Mouse (Mus musculus): ENCODE results near the gene Stox2. TPM values are rescaled to one million over a fixed set of nuclear protein-coding genes. Genes with fewer than 3 reads are reported as not detected.

Stox2 gene
- polyA plus RNA-seq, 1 experiment from 2014 or later: 14.4 TPM

GRCm38 (mm10) chr8:47182771-47183558 is 263.2 kb downstream of the Stox2 start:
- Histone ChIP-seq H3K4me2 (no peak overlapping the region), H3K4me3 (no peak overlapping the region), H3K27me3 (no peaks in the 10 kb centered on the region), H3K9ac (no peak overlapping the region), H3K27ac (no peak overlapping the region), H3K9me3 (no peaks in the 10 kb centered on the region), H3K36me3 (peaks cover 16% of the 10 kb centered on the region), H3K4me1 (no peaks in the 10 kb centered on the region)
- 80% methylated on average over 6 of the region's 6 CpGs for WGBS
- ATAC-seq (ENCODE audit: insufficient number of reproducible peaks, low FRiP score, low TSS enrichment, low read depth): no peak

DNA sequence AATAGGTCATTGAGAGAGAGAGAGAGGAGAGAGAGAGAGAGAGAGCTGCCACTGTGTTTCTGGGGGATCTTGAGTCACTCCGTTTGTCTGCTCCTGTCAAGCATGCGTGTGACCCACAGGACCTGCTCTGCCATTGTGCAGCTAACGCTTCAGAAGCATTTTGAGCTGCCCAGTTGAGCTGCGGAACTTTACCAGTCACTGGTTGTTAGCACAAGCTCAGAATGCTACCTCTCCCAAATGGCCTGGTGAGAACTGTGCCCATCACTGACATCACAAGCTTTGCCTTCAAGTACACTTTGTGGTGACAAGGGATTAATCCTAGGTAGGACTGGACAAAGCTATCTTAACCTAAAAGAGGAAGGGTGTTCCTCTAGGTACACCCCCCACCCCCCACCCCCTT is 263.9 kb downstream of the Stox2 start:
- Histone ChIP-seq H3K27ac (no peak overlapping the region), H3K9ac (no peak overlapping the region), H3K4me2 (no peak overlapping the region), H3K4me1 (no peaks in the 10 kb centered on the region), H3K27me3 (no peaks in the 10 kb centered on the region), H3K36me3 (peaks cover 16% of the 10 kb centered on the region), H3K4me3 (no peak overlapping the region), H3K9me3 (no peaks in the 10 kb centered on the region)
- 87% methylated on average over 4 of the region's 4 CpGs for WGBS
- no peak for ATAC-seq (ENCODE audit: insufficient number of reproducible peaks, low FRiP score, low TSS enrichment, low read depth)

DNA sequence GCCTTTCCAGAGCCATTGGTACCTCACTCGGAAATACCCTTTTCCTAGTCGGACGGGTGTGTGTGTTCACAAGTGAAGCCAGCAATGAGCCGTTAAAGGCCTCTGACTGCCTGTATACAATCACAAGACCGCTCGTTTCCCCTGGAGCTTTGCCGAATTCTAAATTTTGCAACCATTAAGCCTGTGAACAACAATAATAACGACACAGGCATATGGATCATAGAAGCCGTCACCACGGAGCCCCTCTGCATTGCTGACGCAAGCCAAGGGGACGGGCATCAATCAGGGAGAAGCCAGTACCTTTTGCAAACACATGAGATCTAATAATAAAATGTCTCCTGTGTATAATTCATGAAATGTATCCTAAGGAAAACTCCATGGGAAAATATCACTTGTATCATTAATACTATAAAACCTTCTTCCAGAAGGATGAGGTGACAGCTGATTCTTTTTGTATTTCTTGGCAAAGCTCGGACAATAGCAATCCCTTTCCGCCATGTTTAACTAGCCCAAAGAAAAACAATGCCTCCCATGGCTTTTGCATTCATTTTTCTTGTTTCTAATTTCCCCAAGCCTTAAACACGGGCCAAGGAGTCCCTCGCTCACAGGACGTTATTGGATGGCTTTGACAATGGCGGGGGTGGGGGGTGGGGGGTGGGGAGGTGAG is 265.0 kb downstream of the Stox2 start:
- Histone ChIP-seq H3K9ac (no peak overlapping the region), H3K9me3 (no peaks in the 10 kb centered on the region), H3K27me3 (no peaks in the 10 kb centered on the region), H3K4me3 (no peak overlapping the region), H3K36me3 (peaks cover 11% of the 10 kb centered on the region), H3K27ac (no peak overlapping the region), H3K4me2 (no peak overlapping the region), H3K4me1 (no peaks in the 10 kb centered on the region)
- 79% methylated on average over 18 of the region's 18 CpGs for WGBS
- ATAC-seq (ENCODE audit: insufficient number of reproducible peaks, low FRiP score, low TSS enrichment, low read depth): no peak

GRCm38 (mm10) chr8:47180181-47180580 is 266.0 kb downstream of the Stox2 start:
- no peak overlapping the region for H3K27ac ChIP-seq
- H3K4me2 ChIP-seq: no peak overlapping the region
- H3K9me3 ChIP-seq: no peaks in the 10 kb centered on the region
- 0 out of 2 replicates have a peak, but pooled peaks cover 2% of the 10 kb centered on the region for H3K36me3 ChIP-seq
- H3K27me3 ChIP-seq: no peaks in the 10 kb centered on the region
- no peak overlapping the region for H3K9ac ChIP-seq
- H3K4me1 ChIP-seq: no peaks in the 10 kb centered on the region
- H3K4me3 ChIP-seq: no peak overlapping the region
- no peak for ATAC-seq (ENCODE audit: insufficient number of reproducible peaks, low FRiP score, low TSS enrichment, low read depth)
- 73% methylated on average over 5 of the region's 5 CpGs for WGBS

DNA sequence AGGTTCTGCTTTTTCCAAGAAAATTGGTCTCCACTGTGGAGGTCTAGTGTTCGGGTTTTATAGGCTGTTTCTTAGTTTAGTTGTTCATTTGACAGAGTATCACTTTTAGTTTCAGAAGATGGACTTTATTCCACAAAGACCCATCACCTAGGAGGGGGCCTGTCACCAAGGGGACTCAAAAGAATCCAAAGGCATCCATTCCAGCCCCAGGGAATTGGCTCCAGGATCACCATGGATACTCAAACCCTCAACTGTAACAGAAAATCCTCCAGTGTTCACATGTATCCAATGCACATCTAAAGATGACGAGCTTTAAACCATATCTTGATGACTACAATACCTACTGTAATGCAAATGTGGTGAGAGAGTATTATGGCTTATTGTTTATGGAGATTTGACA is 267.4 kb downstream of the Stox2 start:
- Histone ChIP-seq H3K27ac (no peak overlapping the region), H3K9me3 (no peaks in the 10 kb centered on the region), H3K4me3 (no peak overlapping the region), H3K27me3 (no peaks in the 10 kb centered on the region), H3K36me3 (no peaks in the 10 kb centered on the region), H3K4me2 (no peak overlapping the region), H3K9ac (no peak overlapping the region), H3K4me1 (no peaks in the 10 kb centered on the region)
- WGBS: 90% methylated on average over 2 of the region's 2 CpGs
- no peak for ATAC-seq (ENCODE audit: insufficient number of reproducible peaks, low FRiP score, low TSS enrichment, low read depth)

GRCm38 (mm10) chr8:47173823-47174222 is 272.3 kb downstream of the Stox2 start:
- Histone ChIP-seq H3K27ac (no peak overlapping the region), H3K4me2 (no peak overlapping the region), H3K4me3 (no peak overlapping the region), H3K36me3 (no peaks in the 10 kb centered on the region), H3K9me3 (no peaks in the 10 kb centered on the region), H3K4me1 (no peaks in the 10 kb centered on the region), H3K9ac (no peak overlapping the region), H3K27me3 (no peaks in the 10 kb centered on the region)
- 40% methylated on average over 7 of the region's 7 CpGs for WGBS
- no peak for ATAC-seq (ENCODE audit: insufficient number of reproducible peaks, low FRiP score, low TSS enrichment, low read depth)

GRCm38 (mm10) chr8:47172848-47173247 is 273.3 kb downstream of the Stox2 start:
- H3K27ac ChIP-seq: no peak overlapping the region
- H3K27me3 ChIP-seq: no peaks in the 10 kb centered on the region
- H3K9ac ChIP-seq: no peak overlapping the region
- no peaks in the 10 kb centered on the region for H3K4me1 ChIP-seq
- no peak for ATAC-seq (ENCODE audit: insufficient number of reproducible peaks, low FRiP score, low TSS enrichment, low read depth)
- no peaks in the 10 kb centered on the region for H3K9me3 ChIP-seq
- 82% methylated on average over 10 of the region's 10 CpGs for WGBS
- H3K4me2 ChIP-seq: no peak overlapping the region
- 0 out of 2 replicates have a peak, but pooled peaks cover 2% of the 10 kb centered on the region for H3K36me3 ChIP-seq
- H3K4me3 ChIP-seq: no peak overlapping the region

DNA sequence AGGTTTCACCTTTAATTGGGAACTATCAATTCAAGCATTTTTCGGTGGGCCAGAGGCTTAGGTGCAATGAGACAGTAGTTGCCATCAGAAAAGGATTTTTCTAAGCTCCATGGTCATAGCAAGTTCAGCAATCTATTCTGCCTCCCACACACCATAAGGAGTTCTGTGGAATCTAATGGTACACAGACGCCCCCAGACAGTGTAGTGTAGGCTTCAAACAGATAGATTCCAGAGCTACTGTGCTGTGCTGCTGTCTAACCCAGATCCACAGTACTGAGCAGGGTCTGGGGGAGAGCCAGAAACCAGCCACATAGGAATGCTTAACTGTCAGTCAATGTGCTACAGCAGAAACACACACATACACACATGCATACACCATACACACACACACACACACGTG is 285.5 kb downstream of the Stox2 start:
- Histone ChIP-seq H3K4me1 (no peaks in the 10 kb centered on the region), H3K9me3 (no peaks in the 10 kb centered on the region), H3K9ac (no peak overlapping the region), H3K4me3 (no peak overlapping the region), H3K27ac (no peak overlapping the region), H3K36me3 (no peaks in the 10 kb centered on the region), H3K4me2 (no peak overlapping the region), H3K27me3 (no peaks in the 10 kb centered on the region)
- 85% methylated on average over 3 of the region's 3 CpGs for WGBS
- ATAC-seq (ENCODE audit: insufficient number of reproducible peaks, low FRiP score, low TSS enrichment, low read depth): no peak

DNA sequence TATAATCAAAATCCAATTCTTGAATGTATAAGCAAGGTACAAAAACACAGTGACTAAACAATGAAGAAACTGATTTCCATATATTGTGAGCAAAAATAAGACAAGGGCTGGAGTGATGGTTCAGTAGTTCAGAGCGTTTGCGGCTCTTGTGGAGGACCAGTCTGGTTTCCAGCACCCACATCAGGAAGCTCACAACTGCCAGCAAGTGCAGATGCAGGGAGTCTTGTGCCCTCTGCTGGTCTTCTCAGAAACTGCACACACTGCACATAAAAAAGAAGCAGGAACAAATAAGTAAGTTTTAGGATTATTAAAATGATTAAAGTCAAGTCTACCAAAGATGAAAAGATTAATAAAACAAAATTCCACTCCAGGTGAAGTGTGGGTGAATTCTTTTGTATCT is 291.6 kb downstream of the Stox2 start:
- Histone ChIP-seq H3K4me3 (no peak overlapping the region), H3K27ac (no peak overlapping the region), H3K9ac (no peak overlapping the region), H3K36me3 (no peaks in the 10 kb centered on the region), H3K9me3 (no peaks in the 10 kb centered on the region), H3K4me1 (no peaks in the 10 kb centered on the region), H3K27me3 (no peaks in the 10 kb centered on the region), H3K4me2 (no peak overlapping the region)
- 91% methylated on average over 2 of the region's 2 CpGs for WGBS
- no peak for ATAC-seq (ENCODE audit: insufficient number of reproducible peaks, low FRiP score, low TSS enrichment, low read depth)

DNA sequence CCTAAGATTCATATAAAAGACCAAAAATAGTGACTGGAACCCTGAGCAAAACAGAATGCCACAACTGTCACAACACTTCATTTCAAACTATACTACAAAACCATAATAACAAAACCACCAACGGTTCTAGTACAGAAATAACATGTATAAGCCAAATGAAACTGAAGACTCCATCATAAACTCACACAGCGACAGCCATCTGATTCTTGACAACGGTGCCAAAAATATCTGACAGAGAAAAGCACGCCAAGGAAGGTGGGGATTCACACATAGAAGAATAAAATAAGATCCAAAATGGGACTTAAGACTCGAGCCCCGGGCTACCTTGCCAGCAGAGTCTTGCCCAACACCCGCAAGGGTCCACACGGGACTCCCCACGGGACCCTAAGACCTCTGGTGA is 300.9 kb downstream of the Stox2 start:
- ATAC-seq (ENCODE audit: insufficient number of reproducible peaks, low FRiP score, low TSS enrichment, low read depth): no peak
- 89% methylated on average over 9 of the region's 9 CpGs for WGBS

DNA sequence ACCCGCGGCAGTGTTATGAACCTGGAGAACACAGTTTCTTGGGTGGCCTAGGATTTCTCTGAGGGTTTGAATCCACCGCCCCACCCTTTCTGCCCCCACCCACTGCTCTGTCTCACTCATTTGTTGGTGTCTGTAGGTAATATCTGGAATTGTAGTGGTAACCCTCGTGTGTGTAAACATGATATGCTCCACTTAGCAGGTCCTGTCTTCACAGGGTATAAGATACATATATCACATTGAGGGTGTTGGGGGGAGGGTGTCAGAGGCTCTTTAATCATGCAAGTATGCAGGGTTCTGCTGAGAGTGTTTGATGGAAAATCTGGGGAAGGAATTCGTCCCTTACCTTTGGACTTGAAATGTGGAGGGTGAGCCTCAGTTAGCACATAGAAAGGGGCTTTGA is 310.1 kb downstream of the Stox2 start:
- peak overlapping the region; percentile 21; the same call in 1 of the 2 replicates for H3K4me3 ChIP-seq
- WGBS: 22% methylated on average over 5 of the region's 5 CpGs
- H3K9me3 ChIP-seq: no peaks in the 10 kb centered on the region
- no peak overlapping the region for H3K9ac ChIP-seq
- no peak overlapping the region for H3K27ac ChIP-seq
- no peaks in the 10 kb centered on the region for H3K36me3 ChIP-seq
- peaks cover 15% of the 10 kb centered on the region for H3K4me1 ChIP-seq
- no peak for ATAC-seq (ENCODE audit: insufficient number of reproducible peaks, low FRiP score, low TSS enrichment, low read depth)
- no peaks in the 10 kb centered on the region for H3K27me3 ChIP-seq
- H3K4me2 ChIP-seq: peak overlapping the region; percentile 42

More for the DNA sequence above, 300.9 kb downstream of the Stox2 start:
- no peaks in the 10 kb centered on the region for H3K36me3 ChIP-seq
- no peaks in the 10 kb centered on the region for H3K9me3 ChIP-seq
- H3K9ac ChIP-seq: no peak overlapping the region
- no peak overlapping the region for H3K4me2 ChIP-seq
- no peaks in the 10 kb centered on the region for H3K27me3 ChIP-seq
- no peak overlapping the region for H3K27ac ChIP-seq
- no peak overlapping the region for H3K4me3 ChIP-seq
- H3K4me1 ChIP-seq: no peaks in the 10 kb centered on the region

DNA sequence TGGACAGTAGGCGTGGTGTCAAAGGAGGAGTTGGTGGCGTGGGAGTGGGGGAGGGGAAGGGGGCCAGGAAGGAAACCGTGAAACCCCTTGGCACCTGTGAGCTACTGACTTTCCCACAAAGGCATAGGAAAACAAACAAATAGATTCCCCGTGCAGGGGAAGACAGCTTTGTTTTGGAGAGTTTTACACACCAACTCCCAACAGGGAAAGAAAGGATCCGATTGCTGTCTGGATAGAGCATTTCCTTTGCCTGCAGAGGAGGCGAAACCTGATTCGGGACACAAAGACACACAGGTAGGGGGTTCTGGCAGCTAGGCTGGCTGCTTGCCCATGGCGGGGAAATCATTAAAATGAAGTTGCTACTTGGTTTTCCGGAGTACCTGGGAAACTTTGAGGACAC is 310.6 kb downstream of the Stox2 start:
- H3K4me1 ChIP-seq: peaks cover 15% of the 10 kb centered on the region
- no peaks in the 10 kb centered on the region for H3K9me3 ChIP-seq
- WGBS: 9% methylated on average over 9 of the region's 9 CpGs
- H3K9ac ChIP-seq: no peak overlapping the region
- H3K4me3 ChIP-seq: peak overlapping the region; percentile 21
- ATAC-seq (ENCODE audit: insufficient number of reproducible peaks, low FRiP score, low TSS enrichment, low read depth): no peak
- H3K36me3 ChIP-seq: no peaks in the 10 kb centered on the region
- no peak overlapping the region for H3K27ac ChIP-seq
- H3K4me2 ChIP-seq: peak overlapping the region; percentile 42
- no peaks in the 10 kb centered on the region for H3K27me3 ChIP-seq

All from limb, embryonic 15.5 days (tissue).